Mouse (Mus musculus) thymus, adult 2 months (tissue): ENCODE data around the gene Meox1. TPM values are rescaled to one million over a fixed set of nuclear protein-coding genes. Genes with fewer than 3 reads are reported as not detected.

Source experiments
- DNase-seq: peaks from one replicate; pipeline ENCODE4 v3.0.0; 2021
- H3K27ac ChIP-seq: fragments of 200-500 bp; 2 replicates; pipeline ENCODE4 v1.5.1; 2012; ENCODE audit warnings: low read length, control low read depth; ENCODE audit not compliant: control insufficient read depth, insufficient read depth
- H3K27me3 ChIP-seq: fragments of 200-500 bp; 2 replicates; pipeline ENCODE4 v1.6.1; 2012; ENCODE audit warnings: mild to moderate bottlenecking, low read length, moderate library complexity, mixed read lengths; ENCODE audit not compliant: control insufficient read depth, insufficient read depth
- H3K36me3 ChIP-seq: fragments of 200-500 bp; 2 replicates; pipeline ENCODE4 v1.6.1; 2012; ENCODE audit warnings: mild to moderate bottlenecking, low read length, moderate library complexity; ENCODE audit not compliant: control insufficient read depth, insufficient read depth
- H3K4me1 ChIP-seq: fragments of 200-500 bp; replicated peaks from 2 replicates; pipeline ENCODE4 v1.6.1; 2012; ENCODE audit warnings: low read length; ENCODE audit not compliant: control insufficient read depth, insufficient read depth
- H3K4me3 ChIP-seq: fragments of 200-500 bp; 2 replicates; pipeline ENCODE4 v1.5.1; 2012; ENCODE audit warnings: mild to moderate bottlenecking, low read length, control low read depth, moderate library complexity; ENCODE audit not compliant: control insufficient read depth, insufficient read depth
- CTCF ChIP-seq: fragments of 200-500 bp; IDR thresholded peaks from 2 replicates; pipeline ENCODE4 v1.5.1; 2012; ENCODE audit warnings: mild to moderate bottlenecking, control low read depth, low read length, moderate library complexity, borderline replicate concordance; ENCODE audit not compliant: control insufficient read depth, poor library complexity, insufficient read depth; ENCODE audit errors: extremely low read depth
- POLR2A ChIP-seq: fragments of 200-500 bp; IDR thresholded peaks from 2 replicates; pipeline ENCODE4 v1.6.1; 2012; ENCODE audit warnings: mild to moderate bottlenecking, low read length, control low read depth, moderate library complexity; ENCODE audit not compliant: control insufficient read depth, poor library complexity, insufficient read depth; ENCODE audit errors: extremely low read depth
- WGBS: fragments of 180-500 bp; shearing (Covaris S2); methylation state at CpG from one replicate; pipeline ENCODE4 v1.1.7; 2018; 5-methylcytosine and 5-hydroxymethylcytosine counted together
- polyA plus RNA-seq: library from polyadenylated mRNA; depleted of rRNA; stranded (reverse); fragments of >200 nt; gene quantifications from 2 replicates; pipeline ENCODE4 v1.2.3, GENCODE M21; 2012

The Meox1 gene
- polyA plus RNA-seq, 1 experiment: 2.1 TPM

DNA sequence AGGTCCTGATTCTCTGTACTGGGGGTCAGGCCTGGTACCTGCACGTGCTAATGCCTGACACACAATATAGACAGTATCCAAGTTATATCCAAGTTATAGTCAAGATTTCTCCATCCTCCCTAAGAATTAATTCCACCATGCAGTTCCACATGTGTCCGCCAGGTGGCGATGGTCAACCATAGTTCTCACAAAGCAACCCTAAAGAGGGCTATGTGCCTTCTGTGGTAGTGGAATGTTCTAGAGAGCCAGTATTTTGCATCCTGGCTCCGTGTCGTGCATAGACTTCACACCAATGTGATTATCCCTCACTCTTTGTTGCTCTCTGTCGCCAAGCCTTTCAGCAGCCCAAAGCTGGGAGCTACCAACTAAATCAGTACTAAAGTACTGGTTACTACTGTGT lies 25.5 kb upstream of the Meox1 start:
- TF ChIP-seq POLR2A (no peak), CTCF (no peak)
- Histone ChIP-seq H3K4me3 (no peak overlapping the region), H3K27me3 (no peaks in the 10 kb centered on the region), H3K36me3 (no peaks in the 10 kb centered on the region), H3K4me1 (no peaks in the 10 kb centered on the region), H3K27ac (no peak overlapping the region)
- DNase-seq: peak; percentile 61
- 1% methylated on average over 6 of the region's 6 CpGs for WGBS

DNA sequence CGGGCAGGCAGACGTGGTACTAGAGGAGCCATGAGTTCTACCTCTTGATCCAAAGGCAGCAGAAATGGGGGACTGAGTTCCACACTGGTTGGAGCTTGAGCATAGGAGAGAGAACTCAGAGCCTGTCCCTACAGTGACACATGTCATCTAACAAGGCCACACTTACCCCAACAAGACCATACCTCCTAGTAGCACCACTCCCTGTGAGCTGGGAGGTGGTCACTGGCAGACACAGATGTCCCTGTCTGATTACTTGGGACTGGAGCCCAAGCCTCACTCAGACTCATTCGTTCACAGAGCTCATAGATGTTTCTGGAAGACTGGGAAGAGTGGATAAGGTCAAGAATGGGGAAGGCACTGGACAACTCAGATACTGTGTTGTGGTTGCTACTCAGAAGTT lies 24.4 kb upstream of the Meox1 start:
- H3K4me1 ChIP-seq: no peaks in the 10 kb centered on the region
- no peak overlapping the region for H3K27ac ChIP-seq
- no peaks in the 10 kb centered on the region for H3K36me3 ChIP-seq
- 69% methylated on average over 3 of the region's 3 CpGs for WGBS
- TF ChIP-seq POLR2A: no peak
- DNase-seq: no peak
- no peaks in the 10 kb centered on the region for H3K27me3 ChIP-seq
- H3K4me3 ChIP-seq: no peak overlapping the region

DNA sequence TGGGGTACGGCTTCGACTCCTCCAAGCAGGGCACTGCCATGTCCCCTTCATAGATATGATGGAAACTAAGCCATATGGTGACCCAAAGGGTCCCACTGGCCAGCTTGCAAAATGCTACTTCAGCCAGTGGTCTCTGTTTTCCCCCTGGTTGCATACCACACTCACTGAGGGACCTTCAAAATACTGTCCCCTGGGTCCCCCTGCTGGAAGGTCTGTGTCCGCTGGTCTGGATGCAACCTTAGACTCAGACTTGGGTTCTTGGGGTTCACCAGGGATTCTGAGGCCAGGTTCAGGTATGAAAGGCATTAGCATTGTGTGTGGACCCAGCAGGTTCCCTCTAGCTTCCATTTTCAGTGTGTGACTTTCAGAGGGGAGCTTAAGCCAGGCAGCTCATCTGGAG lies 22.6 kb upstream of the Meox1 start:
- no peak for DNase-seq

DNA sequence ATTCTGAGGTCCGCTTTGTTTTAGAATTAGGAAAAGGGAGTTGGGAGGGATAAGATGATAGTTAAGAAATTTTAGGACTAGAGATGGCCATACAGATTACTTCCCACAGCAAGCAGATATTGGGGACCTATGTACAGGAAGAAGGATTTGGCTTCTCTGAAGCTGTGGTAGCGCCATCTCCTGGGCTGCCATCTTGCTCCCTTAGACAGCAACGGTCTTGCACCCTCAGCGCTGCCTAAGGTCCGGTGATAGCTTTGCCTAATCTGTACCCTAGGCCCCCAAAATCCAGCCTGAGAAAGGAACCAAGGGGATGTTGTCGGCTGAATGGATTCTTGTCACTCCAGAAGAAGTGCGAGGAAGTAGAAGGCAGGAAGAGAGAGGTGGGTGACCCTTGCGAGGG lies 19.4 kb upstream of the Meox1 start:
- H3K36me3 ChIP-seq: no peaks in the 10 kb centered on the region
- H3K27me3 ChIP-seq: no peaks in the 10 kb centered on the region
- no peak for DNase-seq
- H3K27ac ChIP-seq: no peak overlapping the region
- no peak overlapping the region for H3K4me3 ChIP-seq
- TF ChIP-seq CTCF (no peak), POLR2A (no peak)
- WGBS: 77% methylated on average over 8 of the region's 8 CpGs
- H3K4me1 ChIP-seq: no peaks in the 10 kb centered on the region

More for the DNA sequence above, 22.6 kb upstream of the Meox1 start:
- no peak overlapping the region for H3K4me3 ChIP-seq
- H3K27ac ChIP-seq: no peak overlapping the region
- no peak for TF ChIP-seq POLR2A
- TF ChIP-seq CTCF: no peak
- no peaks in the 10 kb centered on the region for H3K36me3 ChIP-seq
- WGBS: 70% methylated on average over 3 of the region's 3 CpGs
- no peaks in the 10 kb centered on the region for H3K4me1 ChIP-seq
- no peaks in the 10 kb centered on the region for H3K27me3 ChIP-seq

DNA sequence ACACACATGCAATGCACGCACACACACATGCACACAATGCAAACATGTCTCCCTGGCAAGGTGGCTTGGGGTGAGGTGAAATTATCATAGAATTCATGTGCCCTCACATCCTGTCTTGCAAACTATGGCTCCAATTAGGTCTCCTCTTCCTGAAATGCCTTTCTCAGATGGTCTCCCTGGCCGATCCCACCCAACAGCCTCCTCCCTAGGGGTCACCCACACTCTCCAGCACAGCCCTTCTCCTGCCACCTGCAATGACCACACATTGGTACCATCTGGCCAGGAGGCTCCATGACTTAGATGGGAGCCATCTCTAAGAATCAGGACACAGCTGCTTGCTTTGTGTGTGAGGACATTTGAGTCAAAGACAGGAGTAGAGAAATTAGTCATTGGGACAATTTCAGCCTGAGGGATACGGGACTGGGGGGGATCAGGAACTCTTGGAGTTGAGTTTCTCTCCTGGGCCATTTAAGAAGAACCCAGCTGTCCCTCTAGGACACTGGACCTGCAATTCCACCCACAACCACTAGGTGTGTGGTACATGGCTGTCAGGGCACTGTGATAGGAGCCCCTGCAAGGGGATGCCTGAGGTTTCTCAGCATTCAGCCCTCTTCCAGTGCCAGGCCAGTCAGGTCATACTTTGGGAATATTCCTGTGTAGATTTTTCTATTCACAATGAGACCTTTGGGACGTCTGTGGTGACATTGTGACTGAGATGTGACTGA lies 17.8 kb upstream of the Meox1 start:
- no peak overlapping the region for H3K4me3 ChIP-seq
- no peak for TF ChIP-seq POLR2A
- no peak for TF ChIP-seq CTCF
- H3K36me3 ChIP-seq: no peaks in the 10 kb centered on the region
- H3K4me1 ChIP-seq: no peaks in the 10 kb centered on the region
- H3K27me3 ChIP-seq: no peaks in the 10 kb centered on the region
- H3K27ac ChIP-seq: no peak overlapping the region
- 79% methylated on average over 4 of the region's 4 CpGs for WGBS
- peak; percentile 50 for DNase-seq

DNA sequence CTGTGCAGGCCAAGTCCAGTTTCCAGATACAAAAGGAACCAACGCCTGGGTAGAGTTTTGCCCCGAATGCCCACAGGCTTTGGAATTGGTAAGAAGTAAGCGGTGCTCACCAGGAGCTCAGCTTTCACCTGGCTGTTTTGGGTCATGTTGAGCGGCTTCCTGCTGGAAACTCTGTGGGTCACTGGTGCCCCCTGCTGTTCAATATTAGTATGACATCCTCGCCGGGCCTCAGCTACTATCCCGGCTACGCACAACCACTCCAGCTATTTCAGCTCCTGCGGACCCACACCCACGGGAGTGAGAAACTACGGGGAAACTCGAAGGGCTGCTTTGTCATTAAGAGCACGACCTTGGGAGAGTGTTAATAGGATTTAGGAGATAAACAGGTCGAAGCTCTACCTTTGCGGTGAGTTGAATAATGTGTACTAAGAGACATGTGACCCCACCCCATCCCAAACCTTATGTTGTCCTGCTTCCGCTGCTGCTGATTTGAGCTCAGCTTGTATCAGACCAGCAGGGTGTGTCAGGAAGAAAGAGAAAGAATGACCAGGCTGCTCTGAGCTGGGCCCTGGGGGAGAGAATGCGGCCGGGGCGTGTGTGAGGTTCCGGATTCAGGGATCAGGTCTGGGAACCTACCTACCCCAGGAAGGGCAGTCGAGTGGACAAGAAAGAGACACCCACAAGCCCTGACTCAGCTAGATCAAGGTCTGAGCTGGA lies 16.2 kb upstream of the Meox1 start:
- no peak overlapping the region for H3K27ac ChIP-seq
- TF ChIP-seq CTCF (peak; percentile 83; the same call in 1 of the 2 replicates), POLR2A (no peak)
- peak; percentile 74 for DNase-seq
- WGBS: 29% methylated on average over 21 of the region's 21 CpGs
- H3K36me3 ChIP-seq: no peaks in the 10 kb centered on the region
- no peaks in the 10 kb centered on the region for H3K27me3 ChIP-seq
- no peak overlapping the region for H3K4me3 ChIP-seq
- H3K4me1 ChIP-seq: no peaks in the 10 kb centered on the region

DNA sequence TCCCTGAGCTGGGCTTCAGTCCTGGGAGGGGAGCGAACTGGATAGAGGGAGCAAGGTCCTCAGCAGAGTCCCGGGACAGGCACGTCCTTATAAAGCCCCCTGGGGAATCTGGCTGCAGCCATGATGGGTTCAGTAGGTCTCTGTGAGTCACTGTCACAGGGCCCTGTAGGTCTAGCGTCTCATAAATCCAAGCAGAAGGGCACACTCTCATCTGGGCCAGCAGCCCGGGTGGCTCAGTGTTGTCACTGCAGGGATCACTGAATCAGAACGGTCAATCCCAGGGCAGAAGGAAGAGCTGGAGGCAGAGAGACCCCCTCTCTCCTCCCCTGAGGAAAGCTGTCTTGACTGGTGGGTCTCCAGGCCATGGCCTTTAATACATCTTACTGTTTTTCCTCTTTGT lies 14.6 kb upstream of the Meox1 start:
- H3K27me3 ChIP-seq: no peaks in the 10 kb centered on the region
- 86% methylated on average over 6 of the region's 6 CpGs for WGBS
- TF ChIP-seq CTCF: no peak
- no peak for DNase-seq
- H3K27ac ChIP-seq: no peak overlapping the region
- no peak overlapping the region for H3K4me3 ChIP-seq
- H3K36me3 ChIP-seq: no peaks in the 10 kb centered on the region
- H3K4me1 ChIP-seq: no peaks in the 10 kb centered on the region
